Mouse (Mus musculus): ENCODE measurements around the gene Atrnl1.

The Atrnl1 gene

GRCm38 (mm10) chr19:57692566-57692965, 81.7 kb downstream of the Atrnl1 start:
- no peak for DNase-seq (ENCODE audit: low spot score in 2 of 2)

- DNase-seq (ENCODE audit: low spot score in 2 of 2): peak in 1 of 2 experiments; percentile 47
These were observed 85.9 kb downstream of the Atrnl1 start for GRCm38 (mm10) chr19:57696781-57697180.

- DNase-seq (ENCODE audit: low spot score in 2 of 2): no peak
These were observed 102.3 kb downstream of the Atrnl1 start for GRCm38 (mm10) chr19:57713138-57713537.

- DNase-seq (ENCODE audit: low spot score in 2 of 2): no peak
These were observed 114.1 kb downstream of the Atrnl1 start for GRCm38 (mm10) chr19:57724920-57725319.

GRCm38 (mm10) chr19:57725326-57725725, 114.5 kb downstream of the Atrnl1 start:
- DNase-seq (ENCODE audit: low spot score in 2 of 2): no peak

- no peak for DNase-seq (ENCODE audit: low spot score in 2 of 2)
These were observed 116.2 kb downstream of the Atrnl1 start for GRCm38 (mm10) chr19:57727009-57727408.

- DNase-seq (ENCODE audit: low spot score in 2 of 2): no peak
These were observed 126.6 kb downstream of the Atrnl1 start for GRCm38 (mm10) chr19:57737475-57737874.

- DNase-seq (ENCODE audit: low spot score in 2 of 2): peak; percentile 52 to 63
These were observed 134.7 kb downstream of the Atrnl1 start for GRCm38 (mm10) chr19:57745579-57745978.

- no peak for DNase-seq (ENCODE audit: low spot score in 2 of 2)
These were observed 135.7 kb downstream of the Atrnl1 start for GRCm38 (mm10) chr19:57746553-57746952.

GRCm38 (mm10) chr19:57752189-57752588, 141.4 kb downstream of the Atrnl1 start:
- no peak for DNase-seq (ENCODE audit: low spot score in 2 of 2)

- no peak for DNase-seq (ENCODE audit: low spot score in 2 of 2)
These were observed 151.7 kb downstream of the Atrnl1 start for GRCm38 (mm10) chr19:57762526-57762925.

- no peak for DNase-seq (ENCODE audit: low spot score in 2 of 2)
These were observed 153.9 kb downstream of the Atrnl1 start for GRCm38 (mm10) chr19:57764576-57765371.

GRCm38 (mm10) chr19:57767051-57767450, 156.2 kb downstream of the Atrnl1 start:
- no peak for DNase-seq (ENCODE audit: low spot score in 2 of 2)

GRCm38 (mm10) chr19:57768661-57769060, 157.8 kb downstream of the Atrnl1 start:
- DNase-seq (ENCODE audit: low spot score in 2 of 2): peak; percentile 19 to 32

- DNase-seq (ENCODE audit: low spot score in 2 of 2): peak; percentile 50 to 71
These were observed 171.7 kb downstream of the Atrnl1 start for GRCm38 (mm10) chr19:57782366-57783089.

GRCm38 (mm10) chr19:57786699-57787098, 175.9 kb downstream of the Atrnl1 start:
- no peak for DNase-seq (ENCODE audit: low spot score in 2 of 2)

GRCm38 (mm10) chr19:57802207-57802606, 191.4 kb downstream of the Atrnl1 start:
- no peak for DNase-seq (ENCODE audit: low spot score in 2 of 2)

GRCm38 (mm10) chr19:57802771-57803482, 192.1 kb downstream of the Atrnl1 start:
- DNase-seq (ENCODE audit: low spot score in 2 of 2): peak; percentile 40 to 46

GRCm38 (mm10) chr19:57803483-57803820, 192.6 kb downstream of the Atrnl1 start:
- no peak for DNase-seq (ENCODE audit: low spot score in 2 of 2)

GRCm38 (mm10) chr19:57808363-57808762, 197.5 kb downstream of the Atrnl1 start:
- DNase-seq (ENCODE audit: low spot score in 2 of 2): no peak

GRCm38 (mm10) chr19:57814291-57814690, 203.5 kb downstream of the Atrnl1 start:
- no peak for DNase-seq (ENCODE audit: low spot score in 2 of 2)

- DNase-seq (ENCODE audit: low spot score in 2 of 2): peak; percentile 65 to 74
These were observed 205.6 kb downstream of the Atrnl1 start for GRCm38 (mm10) chr19:57816221-57816996.
